Mouse (Mus musculus) embryonic facial prominence, embryonic 14.5 days (tissue): ENCODE data around the gene Fxyd6. TPM values are rescaled to one million over a fixed set of nuclear protein-coding genes. Genes with fewer than 3 reads are reported as not detected.

Experiments used
- ATAC-seq: fragments of 200-750 bp; cut with Nextera tagmentation; 2 replicates; pipeline ENCODE4 v1.8.0; 2017; ENCODE audit warnings: low read depth, moderate number of reproducible peaks, moderate TSS enrichment
- DNase-seq: peaks from one replicate; pipeline ENCODE4 v3.0.0-alpha.2; 2015; ENCODE audit warnings: low spot score
- H3K27ac ChIP-seq: fragments of 300-500 bp; sonication (generic); replicated peaks from 2 replicates; pipeline ENCODE4 v1.5.1; 2014; ENCODE audit warnings: low read depth, mild to moderate bottlenecking, low read length, moderate library complexity
- H3K27me3 ChIP-seq: fragments of 300-500 bp; sonication (generic); replicated peaks from 2 replicates; pipeline ENCODE4 v1.6.1; 2014; ENCODE audit warnings: low read length; ENCODE audit not compliant: control insufficient read depth, insufficient read depth
- H3K36me3 ChIP-seq: fragments of 300-500 bp; sonication (generic); 2 replicates; pipeline ENCODE4 v1.6.1; 2014; ENCODE audit warnings: low read length, mixed read lengths; ENCODE audit not compliant: control insufficient read depth, insufficient read depth
- H3K4me1 ChIP-seq: fragments of 300-500 bp; sonication (generic); 2 replicates; pipeline ENCODE4 v1.6.1; 2014; ENCODE audit warnings: antibody characterized with exemption, low read length; ENCODE audit not compliant: control insufficient read depth, insufficient read depth
- H3K4me2 ChIP-seq: fragments of 300-500 bp; sonication (generic); 2 replicates; pipeline ENCODE4 v1.6.1; 2014; ENCODE audit warnings: low read depth, mild to moderate bottlenecking, low read length, moderate library complexity, mixed read lengths
- H3K4me3 ChIP-seq: fragments of 300-500 bp; sonication (generic); 2 replicates; pipeline ENCODE4 v1.5.1; 2014; ENCODE audit warnings: low read depth, mild to moderate bottlenecking, low read length
- H3K9ac ChIP-seq: fragments of 300-500 bp; sonication (generic); 2 replicates; pipeline ENCODE4 v1.6.1; 2014; ENCODE audit warnings: low read depth, mild to moderate bottlenecking, low read length, moderate library complexity, mixed read lengths
- H3K9me3 ChIP-seq: fragments of 300-500 bp; sonication (generic); 2 replicates; pipeline ENCODE4 v1.6.1; 2016; ENCODE audit warnings: low read length; ENCODE audit not compliant: control insufficient read depth
- WGBS: fragments of 180-500 bp; shearing (Covaris S2); extraction: QIAGEN DNeasy Blood & Tissue Kit; methylation state at CpG from one replicate; pipeline ENCODE4 v1.1.7; 2014; 5-methylcytosine and 5-hydroxymethylcytosine counted together
- polyA plus RNA-seq: library from polyadenylated mRNA; unstranded; fragments of >200 nt; fragmentation: Nextera tagmentation; extraction: Ambion mirVana; gene quantifications from 2 replicates; pipeline ENCODE4 v1.2.1, GENCODE M21; 2014

The Fxyd6 gene
- 56.9 and 71.4 TPM in 2 replicates for polyA plus RNA-seq

GRCm38 (mm10) chr9:45370117-45370561 lies at the start of gene Fxyd6:
TSS of gene Fxyd6 (plus strand) at chr9:45370185.
- WGBS = 1% methylated on average over 28 of the region's 28 CpGs
- H3K9ac ChIP-seq = peak within 1 kb of the TSS; percentile 74

GRCm38 (mm10) chr9:45321465-45321864 lies 48.5 kb upstream of the Fxyd6 start:
- no peaks in the 10 kb centered on the region for H3K36me3 ChIP-seq
- H3K9ac ChIP-seq = no peak overlapping the region
- H3K4me2 ChIP-seq = no peak overlapping the region
- ATAC-seq (no peak), DNase-seq (no peak)
- no peaks in the 10 kb centered on the region for H3K9me3 ChIP-seq
- no peak overlapping the region for H3K27ac ChIP-seq
- no peak overlapping the region for H3K4me3 ChIP-seq
- peaks cover 4% of the 10 kb centered on the region; the same call in 1 of the 2 replicates for H3K27me3 ChIP-seq
- WGBS = 82% methylated on average over 6 of the region's 6 CpGs
- peaks cover 5% of the 10 kb centered on the region; the same call in 1 of the 2 replicates for H3K4me1 ChIP-seq

More at GRCm38 (mm10) chr9:45370117-45370561, at the start of gene Fxyd6:
- Histone ChIP-seq H3K9me3 (no peaks in the 10 kb centered on the region), H3K4me1 (peaks cover 7% of the 10 kb centered on the region; the same call in 1 of the 2 replicates), H3K27ac (peak within 1 kb of the TSS; percentile 52; the same call in 1 of the 2 replicates), H3K36me3 (no peaks in the 10 kb centered on the region), H3K4me3 (peak within 1 kb of the TSS; percentile 66), H3K4me2 (peak within 1 kb of the TSS; percentile 90), H3K27me3 (no peaks in the 10 kb centered on the region)
- DNase-seq (peak; percentile 67), ATAC-seq (peak; percentile 83)

- no peaks in the 10 kb centered on the region for H3K9me3 ChIP-seq
- no peaks in the 10 kb centered on the region for H3K36me3 ChIP-seq
- DNase-seq (no peak), ATAC-seq (no peak)
- WGBS = 71% methylated on average over 4 of the region's 4 CpGs
- no peak overlapping the region for H3K4me2 ChIP-seq
- no peak overlapping the region for H3K27ac ChIP-seq
- H3K27me3 ChIP-seq = peaks cover 4% of the 10 kb centered on the region; the same call in 1 of the 2 replicates
- H3K4me3 ChIP-seq = no peak overlapping the region
- peaks cover 5% of the 10 kb centered on the region; the same call in 1 of the 2 replicates for H3K4me1 ChIP-seq
- H3K9ac ChIP-seq = no peak overlapping the region
These were observed 48.0 kb upstream of the Fxyd6 start for GRCm38 (mm10) chr9:45321946-45322430.

GRCm38 (mm10) chr9:45326390-45326789 lies 43.6 kb upstream of the Fxyd6 start:
- Histone ChIP-seq H3K9ac (no peak overlapping the region), H3K4me3 (no peak overlapping the region), H3K36me3 (no peaks in the 10 kb centered on the region), H3K4me1 (no peaks in the 10 kb centered on the region), H3K27ac (no peak overlapping the region), H3K9me3 (no peaks in the 10 kb centered on the region), H3K27me3 (no peaks in the 10 kb centered on the region), H3K4me2 (no peak overlapping the region)
- DNase-seq = no peak
- no peak for ATAC-seq
- 90% methylated on average over 9 of the region's 9 CpGs for WGBS

- DNase-seq (no peak), ATAC-seq (no peak)
- Histone ChIP-seq H3K36me3 (no peaks in the 10 kb centered on the region), H3K9me3 (no peaks in the 10 kb centered on the region), H3K27ac (no peak overlapping the region), H3K4me1 (no peaks in the 10 kb centered on the region), H3K27me3 (no peaks in the 10 kb centered on the region), H3K9ac (no peak overlapping the region), H3K4me2 (no peak overlapping the region), H3K4me3 (no peak overlapping the region)
- 89% methylated on average over 4 of the region's 4 CpGs for WGBS
These were observed 41.7 kb upstream of the Fxyd6 start for GRCm38 (mm10) chr9:45328263-45328662.

GRCm38 (mm10) chr9:45329577-45329976 lies 40.4 kb upstream of the Fxyd6 start:
- Histone ChIP-seq H3K36me3 (no peaks in the 10 kb centered on the region), H3K27me3 (no peaks in the 10 kb centered on the region), H3K9me3 (no peaks in the 10 kb centered on the region), H3K4me1 (no peaks in the 10 kb centered on the region), H3K27ac (no peak overlapping the region), H3K9ac (no peak overlapping the region), H3K4me3 (no peak overlapping the region), H3K4me2 (no peak overlapping the region)
- no peak for ATAC-seq
- no peak for DNase-seq
- WGBS = 84% methylated on average over 6 of the region's 6 CpGs

- no peaks in the 10 kb centered on the region for H3K36me3 ChIP-seq
- no peak overlapping the region for H3K4me2 ChIP-seq
- no peaks in the 10 kb centered on the region for H3K27me3 ChIP-seq
- ATAC-seq (no peak), DNase-seq (no peak)
- H3K4me3 ChIP-seq = no peak overlapping the region
- WGBS = 82% methylated on average over 2 of the region's 2 CpGs
- no peak overlapping the region for H3K9ac ChIP-seq
- no peak overlapping the region for H3K27ac ChIP-seq
- H3K9me3 ChIP-seq = no peaks in the 10 kb centered on the region
- H3K4me1 ChIP-seq = no peaks in the 10 kb centered on the region
These were observed 32.6 kb upstream of the Fxyd6 start for GRCm38 (mm10) chr9:45337406-45337805.

GRCm38 (mm10) chr9:45343066-45343465 lies 26.9 kb upstream of the Fxyd6 start:
- 92% methylated on average over 3 of the region's 3 CpGs for WGBS
- Histone ChIP-seq H3K4me3 (no peak overlapping the region), H3K4me1 (no peaks in the 10 kb centered on the region)

GRCm38 (mm10) chr9:45345516-45345915 lies 24.5 kb upstream of the Fxyd6 start:
- 62% methylated on average over 2 of the region's 2 CpGs for whole genome bisulfite sequencing
- Histone ChIP-seq H3K27me3 (no peaks in the 10 kb centered on the region), H3K4me1 (no peaks in the 10 kb centered on the region), H3K36me3 (no peaks in the 10 kb centered on the region), H3K9me3 (no peaks in the 10 kb centered on the region), H3K27ac (no peak overlapping the region), H3K9ac (no peak overlapping the region), H3K4me3 (no peak overlapping the region), H3K4me2 (no peak overlapping the region)
- ATAC-seq (peak; percentile 50; the same call in 1 of the 2 replicates), DNase-seq (peak; percentile 36)

More at GRCm38 (mm10) chr9:45343066-45343465, 26.9 kb upstream of the Fxyd6 start:
- H3K9ac ChIP-seq = no peak overlapping the region
- no peak for DNase-seq
- H3K27ac ChIP-seq = no peak overlapping the region
- ATAC-seq = no peak
- H3K9me3 ChIP-seq = no peaks in the 10 kb centered on the region
- no peaks in the 10 kb centered on the region for H3K36me3 ChIP-seq
- no peaks in the 10 kb centered on the region for H3K27me3 ChIP-seq
- H3K4me2 ChIP-seq = no peak overlapping the region
